Mouse (Mus musculus) CH12.LX (cell line): ENCODE measurements around the gene Ormdl1. TPM values are rescaled to one million over a fixed set of nuclear protein-coding genes. Genes with fewer than 3 reads are reported as not detected.
"Not testable (repeated sequence)": the region's sequence is repeated elsewhere in the genome, so short reads cannot be mapped to it uniquely, and the experiment has no call there.

ENCODE experiments used
- DNase-seq: peaks from one replicate; pipeline ENCODE4 v3.0.0-alpha.2; 2013; ENCODE audit errors: extremely low read depth
- H3K27ac ChIP-seq: 2 replicates; pipeline ENCODE4 v1.5.1; 2012; ENCODE audit warnings: low read depth, mild to moderate bottlenecking, control low read depth, moderate library complexity; ENCODE audit not compliant: insufficient read depth
- H3K27me3 ChIP-seq: replicated peaks from 2 replicates; pipeline ENCODE3; 2012; ENCODE audit warnings: inconsistent platforms
- H3K36me3 ChIP-seq, 2 experiments: replicated peaks in 1 of 2; 2 replicates each; pipeline versions ENCODE3 to v1.6.1; 2012; ENCODE audit warnings: inconsistent platforms in 1 of 2, low read length in 1 of 2, mild to moderate bottlenecking in 1 of 2, mixed read lengths in 1 of 2, moderate library complexity in 1 of 2; ENCODE audit not compliant: control insufficient read depth in 1 of 2, insufficient read depth in 1 of 2
- H3K4me1 ChIP-seq, 2 experiments: 2 replicates each; pipeline ENCODE4 v1.6.1; 2012; ENCODE audit warnings: inconsistent platforms in 1 of 2, moderate library complexity in 1 of 2; ENCODE audit not compliant: insufficient read depth in 2 of 2, control insufficient read depth in 1 of 2
- H3K4me2 ChIP-seq: 2 replicates; pipeline ENCODE4 v1.6.1; 2012; ENCODE audit warnings: low read depth, mild to moderate bottlenecking, control low read depth; ENCODE audit not compliant: poor library complexity, insufficient read depth, severe bottlenecking
- H3K4me3 ChIP-seq, 3 experiments: fragments of 150-350 bp in 1 of 3; sonication (generic) in 1 of 3; replicated peaks in 1 of 3; 2 replicates each; pipeline versions ENCODE3 to v1.5.1; 2011 to 2012; ENCODE audit warnings: low read depth in 2 of 3, low read length in 2 of 3, mild to moderate bottlenecking in 2 of 3, moderate library complexity in 2 of 3, control low read depth in 1 of 3, improper control_type of control experiment in 1 of 3, inconsistent platforms in 1 of 3, mixed read lengths in 1 of 3; ENCODE audit not compliant: poor library complexity in 1 of 3
- H3K79me2 ChIP-seq: replicated peaks from 2 replicates; pipeline ENCODE4 v1.6.1; 2012; ENCODE audit warnings: mild to moderate bottlenecking, moderate library complexity; ENCODE audit not compliant: control insufficient read depth, poor library complexity, insufficient read depth, severe bottlenecking; ENCODE audit errors: extremely low read depth
- H3K9ac ChIP-seq: 2 replicates; pipeline ENCODE4 v1.6.1; 2012; ENCODE audit warnings: low read depth, mild to moderate bottlenecking, control low read depth, moderate library complexity; ENCODE audit not compliant: insufficient read depth
- H3K9me3 ChIP-seq: replicated peaks from 2 replicates; pipeline ENCODE3; 2012; ENCODE audit warnings: low read length, inconsistent platforms, mixed read lengths
- BHLHE40 ChIP-seq: IDR thresholded peaks from 2 replicates; pipeline ENCODE4 v1.6.1; 2011; ENCODE audit warnings: mild to moderate bottlenecking, low read depth, low read length, improper control_type of control experiment
- CHD1 ChIP-seq: IDR thresholded peaks from 2 replicates; pipeline ENCODE4 v1.6.1; 2012; ENCODE audit warnings: low read depth, low read length, improper control_type of control experiment, inconsistent platforms
- CHD2 ChIP-seq: IDR thresholded peaks from 2 replicates; pipeline ENCODE4 v1.6.1; 2011; ENCODE audit warnings: low read length, improper control_type of control experiment
- ELF1 ChIP-seq: IDR thresholded peaks from 2 replicates; pipeline ENCODE4 v1.6.1; 2014; ENCODE audit warnings: low read depth, mild to moderate bottlenecking, inconsistent platforms, low read length, improper control_type of control experiment
- EP300 ChIP-seq: IDR thresholded peaks from 2 replicates; pipeline ENCODE4 v1.6.1; 2011; ENCODE audit warnings: low read length, improper control_type of control experiment
- ETS1 ChIP-seq: conservative IDR thresholded peaks from 2 replicates; pipeline ENCODE4 v1.6.1; 2012; ENCODE audit warnings: low read depth, mild to moderate bottlenecking, inconsistent platforms, low read length, improper control_type of control experiment, moderate library complexity
- HCFC1 ChIP-seq: IDR thresholded peaks from 2 replicates; pipeline ENCODE4 v1.6.1; 2012; ENCODE audit warnings: low read depth, mild to moderate bottlenecking, inconsistent platforms, low read length, improper control_type of control experiment
- JUN ChIP-seq: IDR thresholded peaks from 2 replicates; pipeline ENCODE4 v1.6.1; 2011; ENCODE audit warnings: low read depth, mild to moderate bottlenecking, low read length, improper control_type of control experiment, moderate library complexity; ENCODE audit not compliant: insufficient read depth
- JUND ChIP-seq: conservative IDR thresholded peaks from 2 replicates; pipeline ENCODE4 v1.6.1; 2011; ENCODE audit warnings: low read depth, low read length, improper control_type of control experiment
- KAT2A ChIP-seq: IDR thresholded peaks from 2 replicates; pipeline ENCODE4 v1.6.1; 2012; ENCODE audit warnings: low read length, improper control_type of control experiment, inconsistent platforms; ENCODE audit not compliant: insufficient replicate concordance
- MAX ChIP-seq: IDR thresholded peaks from 2 replicates; pipeline ENCODE4 v1.6.1; 2011; ENCODE audit warnings: low read length, improper control_type of control experiment
- NRF1 ChIP-seq: IDR thresholded peaks from 2 replicates; pipeline ENCODE4 v1.6.1; 2014; ENCODE audit warnings: low read depth, mild to moderate bottlenecking, inconsistent platforms, low read length, improper control_type of control experiment, moderate library complexity
- PAX5 ChIP-seq: IDR thresholded peaks from 2 replicates; pipeline ENCODE4 v1.6.1; 2012; ENCODE audit warnings: low read length, inconsistent platforms, mixed read lengths
- POLR2AphosphoS2 ChIP-seq: IDR thresholded peaks from 2 replicates; pipeline ENCODE4 v1.6.1; 2011; ENCODE audit warnings: low read depth, low read length, improper control_type of control experiment
- RAD21 ChIP-seq: IDR thresholded peaks from 2 replicates; pipeline ENCODE4 v1.6.1; 2011; ENCODE audit warnings: low read depth, mild to moderate bottlenecking, low read length, improper control_type of control experiment, moderate library complexity
- RCOR1 ChIP-seq: conservative IDR thresholded peaks from 2 replicates; pipeline ENCODE4 v1.6.1; 2012; ENCODE audit warnings: low read depth, mild to moderate bottlenecking, inconsistent platforms, low read length, improper control_type of control experiment
- SIN3A ChIP-seq: IDR thresholded peaks from 2 replicates; pipeline ENCODE4 v1.6.1; 2012; ENCODE audit warnings: low read length, improper control_type of control experiment, inconsistent platforms
- SMC3 ChIP-seq: IDR thresholded peaks from 2 replicates; pipeline ENCODE4 v1.6.1; 2011; ENCODE audit warnings: low read depth, low read length, improper control_type of control experiment
- UBTF ChIP-seq: IDR thresholded peaks from 2 replicates; pipeline ENCODE4 v1.6.1; 2012; ENCODE audit warnings: low read depth, mild to moderate bottlenecking, inconsistent platforms, low read length, improper control_type of control experiment, moderate library complexity
- USF2 ChIP-seq: conservative IDR thresholded peaks from 2 replicates; pipeline ENCODE4 v1.6.1; 2011; ENCODE audit warnings: low read depth, low read length, improper control_type of control experiment
- ZKSCAN1 ChIP-seq: IDR thresholded peaks from 2 replicates; pipeline ENCODE4 v1.6.1; 2012; ENCODE audit warnings: low read depth, inconsistent platforms, low read length, improper control_type of control experiment, borderline replicate concordance
- dilution Hi-C: fragments of 300-500 bp; cut with MboI; formaldehyde crosslinking; loops from 2 replicates; pipeline ENCODE4 v1.14.3; 2020; ENCODE audit warnings: low sequenced_read_pairs; ENCODE audit not compliant: extremely low pct_unique_long_range_greater_than_20kb, extremely low pct_ligation_motif_present
- in situ Hi-C: fragments of 300-500 bp; cut with MboI; formaldehyde crosslinking; loops from 3 replicates; pipeline ENCODE4 v1.14.3; 2019; ENCODE audit warnings: low sequenced_read_pairs, low pct_ligation_motif_present, low pct_unique_long_range_greater_than_20kb, mixed read lengths
- polyA plus RNA-seq: library from polyadenylated mRNA; unstranded; fragments of >175 nt; gene quantifications from 2 replicates; pipeline ENCODE4 v1.2.1, GENCODE M21; 2012; ENCODE audit warnings: low read depth; ENCODE audit not compliant: insufficient read length
- total RNA-seq, 2 experiments: library from RNA; depleted of rRNA; stranded (reverse); fragments of 300-350 nt in 1 of 2; fragments of >200 nt in 1 of 2; gene quantifications; 2 replicates each; pipeline ENCODE4 v1.2.3; 2012 to 2014

Gene Ormdl1
- total and polyA plus RNA-seq, 3 experiments = 21.6 to 62.2 (median 24.3) TPM

DNA sequence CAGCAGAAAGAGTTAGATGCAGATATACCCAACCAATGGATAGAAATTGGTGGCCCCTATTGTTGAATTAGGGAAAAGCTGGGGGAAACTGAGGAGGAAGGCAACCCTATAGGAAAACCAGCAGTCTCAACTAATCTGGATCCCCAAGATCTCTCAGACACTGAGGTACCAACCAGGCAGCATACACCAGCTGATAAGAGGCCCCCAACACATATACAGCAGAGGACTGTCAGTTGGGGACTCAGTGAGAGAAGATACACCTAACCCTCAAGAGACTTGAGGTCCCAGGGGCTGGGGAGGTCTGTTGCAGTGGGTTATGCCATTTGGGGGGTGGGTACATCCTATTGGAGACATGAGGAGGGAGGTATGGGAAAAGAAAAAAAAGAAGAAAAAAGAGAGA is 38.6 kb downstream of the Ormdl1 start:
- no peaks in the 10 kb centered on the region for H3K9me3 ChIP-seq
- DNase-seq = no peak
- in situ Hi-C loops = no loop called here
- no peak overlapping the region for H3K9ac ChIP-seq
- H3K4me3 ChIP-seq = no peak overlapping the region
- no peak overlapping the region for H3K27ac ChIP-seq
- no peak overlapping the region for H3K4me2 ChIP-seq
- no peaks in the 10 kb centered on the region for H3K79me2 ChIP-seq
- H3K36me3 ChIP-seq = no peaks in the 10 kb centered on the region
- no peaks in the 10 kb centered on the region for H3K4me1 ChIP-seq
- dilution Hi-C loops = no loop called here
- TF ChIP-seq RAD21 (no peak), SMC3 (no peak), CHD1 (no peak), JUN (no peak), ETS1 (no peak), HCFC1 (no peak), USF2 (no peak)
- H3K27me3 ChIP-seq = no peaks in the 10 kb centered on the region

- in situ Hi-C loops, DNase-seq, dilution Hi-C loops, H3K36me3 ChIP-seq, H3K4me3 ChIP-seq, H3K4me1 ChIP-seq, H3K79me2 ChIP-seq, H3K4me2 ChIP-seq, H3K27ac ChIP-seq, H3K27me3 ChIP-seq, H3K9ac ChIP-seq, H3K9me3 ChIP-seq: not testable (repeated sequence)
These were observed 40.5 kb downstream of the Ormdl1 start for GRCm38 (mm10) chr1:53337403-53337802.

- Histone ChIP-seq H3K9me3 (no peaks in the 10 kb centered on the region), H3K79me2 (no peaks in the 10 kb centered on the region), H3K27me3 (no peaks in the 10 kb centered on the region), H3K36me3 (peaks cover 11 to 32% of the 10 kb centered on the region in 2 experiments), H3K9ac (no peak overlapping the region), H3K4me1 (no peaks in the 10 kb centered on the region), H3K27ac (no peak overlapping the region), H3K4me2 (no peak overlapping the region), H3K4me3 (no peak overlapping the region)
- TF ChIP-seq BHLHE40 = no peak
- TF ChIP-seq JUND = no peak
- TF ChIP-seq UBTF = no peak
- no peak for TF ChIP-seq MAX
- no peak for TF ChIP-seq POLR2AphosphoS2
- TF ChIP-seq PAX5 = no peak
- TF ChIP-seq CHD2 = no peak
- no peak for TF ChIP-seq SMC3
- no peak for TF ChIP-seq RAD21
- no peak for TF ChIP-seq ETS1
- TF ChIP-seq RCOR1 = no peak
- no peak for TF ChIP-seq JUN
- no peak for TF ChIP-seq ZKSCAN1
- no peak for TF ChIP-seq SIN3A
- no peak for TF ChIP-seq ELF1
- TF ChIP-seq KAT2A = no peak
- no peak for TF ChIP-seq EP300
- no peak for TF ChIP-seq NRF1
- dilution Hi-C loops = no loop called here
- in situ Hi-C loops = no loop called here
- no peak for DNase-seq
These were observed 44.2 kb downstream of the Ormdl1 start for GRCm38 (mm10) chr1:53341071-53341470.
